Mouse (Mus musculus) T-cell, adult 66 days (primary cell): Measurements from ENCODE around the gene Ptp4a2. TPM values are rescaled to one million over a fixed set of nuclear protein-coding genes. Genes with fewer than 3 reads are reported as not detected.

Source experiments
- total RNA-seq, 2 experiments: library from RNA; stranded (reverse); gene quantifications; 3 replicates in 1 of 2; 4 replicates in 1 of 2; pipeline ENCODE4 v1.2.4; 2023

The Ptp4a2 gene
- 100 to 1,000 TPM; 310 to 329 TPM for total RNA-seq

DNA sequence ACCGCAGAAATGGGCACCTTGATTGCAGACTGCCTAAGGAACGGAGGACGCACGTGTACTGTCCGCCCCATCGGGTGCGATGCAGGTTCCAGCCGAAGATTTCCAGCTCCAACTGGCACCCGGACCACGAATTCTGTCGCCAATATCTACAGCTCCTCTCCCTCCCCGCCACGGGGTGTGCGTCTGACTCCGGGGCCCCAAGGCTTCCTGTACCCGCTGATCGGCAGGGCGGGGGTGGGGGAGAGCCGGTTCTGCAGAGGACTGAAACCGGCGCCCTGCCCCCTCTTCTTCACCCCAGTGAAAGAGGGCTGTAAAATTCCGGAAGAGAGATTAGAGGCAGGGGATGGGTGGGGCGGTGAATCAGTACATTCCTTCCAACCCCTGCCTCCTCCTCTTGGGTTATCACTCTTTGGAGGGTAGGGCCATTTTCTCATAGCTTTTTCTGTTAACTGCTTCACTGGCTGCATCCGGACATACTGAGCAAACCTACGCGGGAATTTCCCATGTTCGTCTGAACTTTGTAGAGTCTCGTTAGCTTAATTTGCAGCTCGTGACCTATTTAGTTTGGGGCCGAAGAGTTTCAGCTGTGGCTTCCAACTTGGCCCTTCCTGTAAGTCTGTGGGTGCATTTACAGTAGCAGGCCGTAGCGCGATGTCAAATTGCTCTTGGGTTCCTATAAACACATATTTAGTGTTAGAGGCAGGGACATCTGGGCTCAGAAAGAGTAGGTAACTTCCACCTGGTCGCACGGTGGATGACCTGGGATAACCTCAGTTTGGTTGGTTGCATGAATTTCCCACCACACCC is at the start of gene Ptp4a2:
Ptp4a2 (plus strand) TSS at position 422 of the 807 bp plus-strand sequence.

Other genes with a start within 250 kb of the Ptp4a2 start
- gene Lck, start 237.6 kb upstream of the Ptp4a2 start, total RNA-seq, result 100 to 1,000 TPM; 913 to 948 TPM
- gene Fam167b, start 232.7 kb upstream of the Ptp4a2 start, total RNA-seq, result not detected
- gene Eif3i, start 210.6 kb upstream of the Ptp4a2 start, total RNA-seq, result 100 to 1,000 TPM; 181 to 191 TPM
- gene Tmem234, start 210.6 kb upstream of the Ptp4a2 start, total RNA-seq, result 100 to 1,000 TPM; 125 to 142 TPM
- 1 to 10 TPM; 3.5 to 4.0 TPM for gene Dcdc2b, start 197.0 kb upstream of the Ptp4a2 start, total RNA-seq
- 10 to 100 TPM; 26.8 to 29.0 TPM for gene Iqcc, start 192.1 kb upstream of the Ptp4a2 start, total RNA-seq
- gene Ccdc28b, start 187.3 kb upstream of the Ptp4a2 start, total RNA-seq, result 10 to 100 TPM; 14.0 to 15.8 TPM
- 10 to 100 TPM; 71.4 to 73.6 TPM for gene Txlna, start 170.2 kb upstream of the Ptp4a2 start, total RNA-seq
- 10 to 100 TPM; 33.9 to 45.9 TPM for gene Kpna6, start 138.5 kb upstream of the Ptp4a2 start, total RNA-seq
- 10 to 100 TPM; 13.0 to 15.0 TPM for gene Tmem39b, start 114.4 kb upstream of the Ptp4a2 start, total RNA-seq
- gene Khdrbs1, start 68.9 kb upstream of the Ptp4a2 start, total RNA-seq, result 100 to 1,000 TPM; 135 to 141 TPM
- not detected for gene Spocd1, start 118.0 kb downstream of the Ptp4a2 start, total RNA-seq
- 1 to 10 TPM; 1.8 to 2.8 TPM for gene Adgrb2, start 173.7 kb downstream of the Ptp4a2 start, total RNA-seq
- not detected for gene Col16a1, start 236.6 kb downstream of the Ptp4a2 start, total RNA-seq